ENCODE assay signal across 8 mouse cellular contexts in the genomic region with DNA sequence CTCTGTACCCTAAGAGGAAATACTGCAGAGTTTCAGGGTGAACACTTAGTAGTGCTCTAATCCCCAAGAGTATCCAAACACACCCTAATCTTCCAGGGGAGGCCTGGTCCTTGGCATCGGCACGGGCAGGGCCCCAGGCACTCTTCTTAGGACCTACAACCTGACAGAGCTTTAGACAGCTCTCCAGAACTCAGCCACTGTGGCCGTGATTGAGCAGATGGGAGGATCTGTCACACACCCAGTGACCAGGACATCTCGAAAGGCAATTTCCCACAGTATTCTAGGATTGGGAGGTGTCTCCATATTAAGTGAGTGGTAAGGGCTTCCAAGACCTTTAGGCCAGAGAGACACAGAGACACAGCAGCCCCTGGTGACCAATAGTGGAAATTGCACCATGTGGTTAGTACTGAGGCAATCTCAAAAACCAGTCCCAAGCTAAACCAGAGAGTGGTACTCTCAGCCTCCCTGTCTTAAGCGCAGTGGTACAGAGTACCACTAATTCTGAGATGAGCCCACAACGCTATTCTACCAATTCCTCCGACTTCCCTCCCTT. TPM values are rescaled to one million over a fixed set of nuclear protein-coding genes. Genes with fewer than 3 reads are reported as not detected.
A peak's percentile ranks its signal among the peaks of the same experiment; 100 is the strongest.
DNase-seq lines count a peak whose midpoint lies in the region; ATAC-seq and TF ChIP-seq lines count a peak whose summit lies in the region.

No protein-coding gene starts in this region.

- no peaks in the 10 kb centered on the region for H3K36me3 ChIP-seq in heart, postnatal 0 days (replicated peaks; ENCODE audit: control insufficient read depth, insufficient read depth, low read length)
- H3K36me3 ChIP-seq in midbrain, embryonic 13.5 days: peaks cover 4% of the 10 kb centered on the region; the same call in 1 of the 2 replicates

- no peaks in the 10 kb centered on the region for H3K27me3 ChIP-seq in heart, postnatal 0 days (ENCODE audit: control insufficient read depth, insufficient read depth, low read length)
- 0 out of 2 replicates have a peak, but pooled peaks cover 2% of the 10 kb centered on the region for H3K27me3 ChIP-seq in midbrain, embryonic 13.5 days

- H3K27ac ChIP-seq in heart, postnatal 0 days (ENCODE audit: low read depth): no peak overlapping the region
- no peak overlapping the region for H3K27ac ChIP-seq in midbrain, embryonic 13.5 days

- no peak overlapping the region for H3K9ac ChIP-seq in heart, postnatal 0 days (replicated peaks; ENCODE audit: low read depth, low read length)
- no peak overlapping the region for H3K9ac ChIP-seq in midbrain, embryonic 13.5 days (replicated peaks)

- DNase-seq in left cerebral cortex, postnatal 4 days: peak; percentile 52
- DNase-seq in left cerebral cortex, postnatal 10 days (ENCODE audit: extremely low spot score in 1 of 2, low spot score in 2 of 2): no peak
- peak; percentile 70 for DNase-seq in adrenal gland, adult 2 months
- peak; percentile 65 for DNase-seq in embryo, embryonic 11 days
- peak; percentile 42 for DNase-seq in heart, postnatal 0 days (ENCODE audit: low spot score)
- DNase-seq in kidney, postnatal 14 days: peak; percentile 71

- ATAC-seq in heart, postnatal 0 days (ENCODE audit: insufficient read depth, low read depth): peak; percentile 82
- peak; percentile 58 for ATAC-seq in midbrain, embryonic 13.5 days
- ATAC-seq in monocyte, adult 5-6 weeks (replicated peaks; ENCODE audit: insufficient number of reproducible peaks, low FRiP score, low TSS enrichment, poor library complexity, severe bottlenecking): no peak

- H3K4me1 ChIP-seq in heart, postnatal 0 days (ENCODE audit: control insufficient read depth, insufficient read depth): peaks cover 4% of the 10 kb centered on the region; the same call in 1 of the 2 replicates
- H3K4me1 ChIP-seq in midbrain, embryonic 13.5 days (replicated peaks): no peaks in the 10 kb centered on the region

- H3K4me2 ChIP-seq in heart, postnatal 0 days (ENCODE audit: low read depth, low read length): no peak overlapping the region
- H3K4me2 ChIP-seq in midbrain, embryonic 13.5 days (replicated peaks): no peak overlapping the region

- WGBS in heart, postnatal 0 days: 36% methylated on average over 7 of the region's 7 CpGs
- WGBS in midbrain, embryonic 13.5 days: 60% methylated on average over 7 of the region's 7 CpGs

- intact Hi-C loops in left cerebral cortex, postnatal 4 days (cut with DNase I): no loop called here
- intact Hi-C loops in left cerebral cortex, postnatal 10 days (cut with DNase I): no loop called here

- no peaks in the 10 kb centered on the region for H3K9me3 ChIP-seq in heart, postnatal 0 days (replicated peaks; ENCODE audit: control insufficient read depth, low read length)
- no peaks in the 10 kb centered on the region for H3K9me3 ChIP-seq in midbrain, embryonic 13.5 days

- H3K4me3 ChIP-seq in heart, postnatal 0 days (ENCODE audit: low read depth, low read length): no peak overlapping the region
- H3K4me3 ChIP-seq in midbrain, embryonic 13.5 days (replicated peaks): no peak overlapping the region

- TF ChIP-seq EP300 in heart, postnatal 0 days (IDR thresholded peaks at IDR 0.05; ENCODE audit: low read depth): no peak

- TF ChIP-seq CTCF in heart, postnatal 0 days (IDR thresholded peaks at IDR 0.05; ENCODE audit: low read depth): peak; percentile 84

RNA-seq across cellular contexts. Expression of a gene that starts 8.4 kb away (rescaled TPM):
- total RNA-seq in left cerebral cortex, postnatal 4 days (2021): not detected
- under 1 TPM; 0.62 to 0.69 TPM for total RNA-seq in left cerebral cortex, postnatal 10 days (2021)
- not detected for total RNA-seq in adrenal gland, adult 2 months (2021)
- polyA plus RNA-seq in adrenal gland, adult 2 months (2012; rRNA removed): 0.25 TPM in 1 of 2 replicates, not detected in the other
- not detected in 2 replicates for total RNA-seq in heart, postnatal 0 days (2014; rRNA removed; ENCODE audit: low replicate concordance)
- polyA plus RNA-seq in heart, postnatal 0 days (2015; fragmentation: Nextera tagmentation; extraction: Ambion mirVana): 0.49 TPM in 1 of 2 replicates, not detected in the other
- polyA plus RNA-seq in midbrain, embryonic 13.5 days (2015; fragmentation: Nextera tagmentation; extraction: Ambion mirVana): not detected in 2 replicates
- total RNA-seq in monocyte, adult 5-6 weeks (2017): not detected in 3 replicates

RNA-seq across cellular contexts. Expression of a gene that starts 18.9 kb away (rescaled TPM):
- total RNA-seq in left cerebral cortex, postnatal 4 days (2021): 100 to 1,000 TPM; 102 to 111 TPM
- total RNA-seq in left cerebral cortex, postnatal 10 days (2021): 100 to 1,000 TPM; 188 to 199 TPM
- total RNA-seq in adrenal gland, adult 2 months (2021): 1 to 10 TPM; 2.1 to 3.7 TPM
- 3.3 and 4.3 TPM in 2 replicates for polyA plus RNA-seq in adrenal gland, adult 2 months (2012; rRNA removed)
- 1.1 and 10.3 TPM in 2 replicates for total RNA-seq in heart, postnatal 0 days (2014; rRNA removed; ENCODE audit: low replicate concordance)
- polyA plus RNA-seq in heart, postnatal 0 days (2015; fragmentation: Nextera tagmentation; extraction: Ambion mirVana): 1.6 and 1.7 TPM in 2 replicates
- 21.1 and 22.9 TPM in 2 replicates for polyA plus RNA-seq in midbrain, embryonic 13.5 days (2015; fragmentation: Nextera tagmentation; extraction: Ambion mirVana)
- not detected in 3 replicates for total RNA-seq in monocyte, adult 5-6 weeks (2017)

RNA-seq across cellular contexts. Expression of a gene that starts 38.4 kb away (rescaled TPM):
- total RNA-seq in left cerebral cortex, postnatal 4 days (2021): 10 to 100 TPM; 30.6 to 33.0 TPM
- total RNA-seq in left cerebral cortex, postnatal 10 days (2021): 10 to 100 TPM; 27.7 to 28.1 TPM
- 10 to 100 TPM; 11.0 to 15.4 TPM for total RNA-seq in adrenal gland, adult 2 months (2021)
- 22.2 and 25.0 TPM in 2 replicates for polyA plus RNA-seq in adrenal gland, adult 2 months (2012; rRNA removed)
- total RNA-seq in heart, postnatal 0 days (2014; rRNA removed; ENCODE audit: low replicate concordance): 15.1 and 20.0 TPM in 2 replicates
- polyA plus RNA-seq in heart, postnatal 0 days (2015; fragmentation: Nextera tagmentation; extraction: Ambion mirVana): 13.0 and 13.2 TPM in 2 replicates
- polyA plus RNA-seq in midbrain, embryonic 13.5 days (2015; fragmentation: Nextera tagmentation; extraction: Ambion mirVana): 33.4 and 36.8 TPM in 2 replicates
- 1.4 to 8.8 TPM (median 6.4 TPM) in 3 replicates for total RNA-seq in monocyte, adult 5-6 weeks (2017)

RNA-seq across cellular contexts. Expression of a gene that starts 38.4 kb away (rescaled TPM):
- 10 to 100 TPM; 35.2 to 42.6 TPM for total RNA-seq in left cerebral cortex, postnatal 4 days (2021)
- total RNA-seq in left cerebral cortex, postnatal 10 days (2021): 10 to 100 TPM; 46.5 to 50.0 TPM
- 10 to 100 TPM; 66.2 to 90.4 TPM for total RNA-seq in adrenal gland, adult 2 months (2021)
- polyA plus RNA-seq in adrenal gland, adult 2 months (2012; rRNA removed): 24.0 and 25.1 TPM in 2 replicates
- total RNA-seq in heart, postnatal 0 days (2014; rRNA removed; ENCODE audit: low replicate concordance): 131 and 172 TPM in 2 replicates
- polyA plus RNA-seq in heart, postnatal 0 days (2015; fragmentation: Nextera tagmentation; extraction: Ambion mirVana): 307 TPM in 2 replicates
- 115 and 125 TPM in 2 replicates for polyA plus RNA-seq in midbrain, embryonic 13.5 days (2015; fragmentation: Nextera tagmentation; extraction: Ambion mirVana)
- total RNA-seq in monocyte, adult 5-6 weeks (2017): 42.5 to 61.0 TPM (median 52.8 TPM) in 3 replicates

Comparison
In these comparisons a context has a peak if more than half of its experiments do, and no peak if none do; other contexts are left out.
1. DNase-seq: peak in left cerebral cortex, postnatal 4 days (single experiment), adrenal gland, adult 2 months (single experiment), embryo, embryonic 11 days (single experiment), heart, postnatal 0 days (single experiment) and kidney, postnatal 14 days (single experiment); none in left cerebral cortex, postnatal 10 days (0 of 2).